Mouse (Mus musculus): ENCODE measurements at regions not wholly inside any gene's neighbourhood (a gene's known extent, or its start where the extent isn't known, plus 50 kb on each side); places are given as distances from the start of the nearest gene placed in this dataset.

- no peak for DNase-seq
- intact Hi-C loops (cut with DNase I), result no loop called here
Observed at GRCm38 (mm10) chr10:56453578-56454069, 76.5 kb downstream of the Gja1 start.

- no peak for DNase-seq
- intact Hi-C loops (cut with DNase I), result no loop called here
Observed at GRCm38 (mm10) chr10:56455867-56456468, 78.8 kb downstream of the Gja1 start.

GRCm38 (mm10) chr10:56468537-56468936 is 91.4 kb downstream of the Gja1 start:
- intact Hi-C loops (cut with DNase I), result loop anchor here (2.0 to 5.0 kb wide), 3 partner anchors 51 to 214 kb away; partner anchors contain the start of gene Gja1
- DNase-seq, result peak; percentile 18 to 33

GRCm38 (mm10) chr10:56468993-56469712 is 92.0 kb downstream of the Gja1 start:
- intact Hi-C loops (cut with DNase I), result loop anchor here (2.0 to 5.0 kb wide), 3 partner anchors 52 to 214 kb away; partner anchors contain the start of gene Gja1

GRCm38 (mm10) chr10:56469895-56470294 is 92.8 kb downstream of the Gja1 start:
- no peak for DNase-seq
- intact Hi-C loops (cut with DNase I), result loop anchor here (2.0 to 5.0 kb wide), 3 partner anchors 53 to 213 kb away; partner anchors contain the start of gene Gja1

More at GRCm38 (mm10) chr10:56468993-56469712, 92.0 kb downstream of the Gja1 start:
- peak; percentile 36 to 42 for DNase-seq

GRCm38 (mm10) chr10:56474951-56475350 is 97.8 kb downstream of the Gja1 start:
- intact Hi-C loops (cut with DNase I), result no loop called here
- no peak for DNase-seq

- intact Hi-C loops (cut with DNase I), result no loop called here
Observed at GRCm38 (mm10) chr10:56482156-56482716, 105.1 kb downstream of the Gja1 start.

GRCm38 (mm10) chr10:56484931-56485330 is 107.8 kb downstream of the Gja1 start:
- intact Hi-C loops (cut with DNase I), result no loop called here

More at GRCm38 (mm10) chr10:56482156-56482716, 105.1 kb downstream of the Gja1 start:
- DNase-seq, result no peak

GRCm38 (mm10) chr10:56485746-56486145 is 108.6 kb downstream of the Gja1 start:
- intact Hi-C loops (cut with DNase I), result no loop called here

More at GRCm38 (mm10) chr10:56484931-56485330, 107.8 kb downstream of the Gja1 start:
- no peak for DNase-seq

GRCm38 (mm10) chr10:56486584-56486983 is 109.5 kb downstream of the Gja1 start:
- intact Hi-C loops (cut with DNase I), result no loop called here
- peak in 1 of 2 experiments; percentile 18 for DNase-seq

More at GRCm38 (mm10) chr10:56485746-56486145, 108.6 kb downstream of the Gja1 start:
- DNase-seq, result no peak

GRCm38 (mm10) chr10:56493461-56493860 is 116.3 kb downstream of the Gja1 start:
- DNase-seq, result no peak
- intact Hi-C loops (cut with DNase I), result no loop called here

GRCm38 (mm10) chr10:56495352-56495751 is 118.2 kb downstream of the Gja1 start:
- DNase-seq, result no peak
- intact Hi-C loops (cut with DNase I), result no loop called here

GRCm38 (mm10) chr10:56519041-56519440 is 141.9 kb downstream of the Gja1 start:
- intact Hi-C loops (cut with DNase I), result no loop called here
- DNase-seq, result no peak

GRCm38 (mm10) chr10:56525791-56526190 is 148.7 kb downstream of the Gja1 start:
- intact Hi-C loops (cut with DNase I), result no loop called here
- no peak for DNase-seq

GRCm38 (mm10) chr10:56537091-56537490 is 160.0 kb downstream of the Gja1 start:
- intact Hi-C loops (cut with DNase I), result no loop called here
- no peak for DNase-seq

GRCm38 (mm10) chr10:56539827-56540511 is 162.8 kb downstream of the Gja1 start:
- no peak for DNase-seq
- intact Hi-C loops (cut with DNase I), result no loop called here

GRCm38 (mm10) chr10:56542106-56542505 is 165.0 kb downstream of the Gja1 start:
- no peak for DNase-seq
- intact Hi-C loops (cut with DNase I), result no loop called here

GRCm38 (mm10) chr10:56545989-56546388 is 168.9 kb downstream of the Gja1 start:
- intact Hi-C loops (cut with DNase I), result no loop called here
- no peak for DNase-seq

- DNase-seq, result no peak
- intact Hi-C loops (cut with DNase I), result no loop called here
Observed at GRCm38 (mm10) chr10:56546824-56547223, 169.7 kb downstream of the Gja1 start.

- intact Hi-C loops (cut with DNase I), result no loop called here
- no peak for DNase-seq
Observed at GRCm38 (mm10) chr10:56547825-56548224, 170.7 kb downstream of the Gja1 start.
